Mouse (Mus musculus) lung, embryonic 14.5 days (tissue): ENCODE measurements around the gene Ell. TPM values are rescaled to one million over a fixed set of nuclear protein-coding genes. Genes with fewer than 3 reads are reported as not detected.

Experiments
- ATAC-seq: fragments of 200-750 bp; cut with Nextera tagmentation; 2 replicates; pipeline ENCODE4 v1.8.0; 2017; ENCODE audit warnings: mild to moderate bottlenecking, moderate TSS enrichment, moderate library complexity; ENCODE audit not compliant: insufficient read depth
- DNase-seq: peaks from one replicate; pipeline ENCODE4 v3.0.0-alpha.2; 2015
- H3K27ac ChIP-seq: fragments of 300-500 bp; sonication (generic); 2 replicates; pipeline ENCODE4 v1.5.1; 2014; ENCODE audit warnings: low read depth, mild to moderate bottlenecking, moderate library complexity
- H3K27me3 ChIP-seq: fragments of 300-500 bp; sonication (generic); 2 replicates; pipeline ENCODE4 v1.6.1; 2014; ENCODE audit warnings: low read length, control low read depth; ENCODE audit not compliant: insufficient read depth
- H3K36me3 ChIP-seq: fragments of 300-500 bp; sonication (generic); 2 replicates; pipeline ENCODE4 v1.6.1; 2014; ENCODE audit warnings: control low read depth; ENCODE audit not compliant: insufficient read depth
- H3K4me1 ChIP-seq: fragments of 300-500 bp; sonication (generic); 2 replicates; pipeline ENCODE4 v1.6.1; 2014; ENCODE audit warnings: antibody characterized with exemption, control low read depth; ENCODE audit not compliant: insufficient read depth
- H3K4me2 ChIP-seq: fragments of 300-500 bp; sonication (generic); 2 replicates; pipeline ENCODE4 v1.6.1; 2014; ENCODE audit warnings: mild to moderate bottlenecking
- H3K4me3 ChIP-seq: fragments of 300-500 bp; sonication (generic); 2 replicates; pipeline ENCODE4 v1.5.1; 2014; ENCODE audit warnings: low read depth, low read length
- H3K9ac ChIP-seq: fragments of 300-500 bp; sonication (generic); 2 replicates; pipeline ENCODE4 v1.6.1; 2014
- H3K9me3 ChIP-seq: fragments of 300-500 bp; sonication (generic); 2 replicates; pipeline ENCODE4 v1.6.1; 2016; ENCODE audit warnings: low read depth, low read length, control low read depth
- CTCF ChIP-seq: IDR thresholded peaks from 2 replicates; pipeline ENCODE4 v1.5.1; 2016; ENCODE audit warnings: antibody characterized with exemption, low read depth
- WGBS: fragments of 180-500 bp; shearing (Covaris S2); extraction: QIAGEN DNeasy Blood & Tissue Kit; methylation state at CpG from one replicate; pipeline ENCODE4 v1.1.7; 2014; 5-methylcytosine and 5-hydroxymethylcytosine counted together
- polyA plus RNA-seq: library from polyadenylated mRNA; unstranded; fragments of >200 nt; fragmentation: Nextera tagmentation; extraction: Ambion mirVana; gene quantifications from 2 replicates; pipeline ENCODE4 v1.2.1, GENCODE M21; 2014

Gene Ell
- polyA plus RNA-seq, 1 experiment from 2014 or later = 20.0 TPM

DNA sequence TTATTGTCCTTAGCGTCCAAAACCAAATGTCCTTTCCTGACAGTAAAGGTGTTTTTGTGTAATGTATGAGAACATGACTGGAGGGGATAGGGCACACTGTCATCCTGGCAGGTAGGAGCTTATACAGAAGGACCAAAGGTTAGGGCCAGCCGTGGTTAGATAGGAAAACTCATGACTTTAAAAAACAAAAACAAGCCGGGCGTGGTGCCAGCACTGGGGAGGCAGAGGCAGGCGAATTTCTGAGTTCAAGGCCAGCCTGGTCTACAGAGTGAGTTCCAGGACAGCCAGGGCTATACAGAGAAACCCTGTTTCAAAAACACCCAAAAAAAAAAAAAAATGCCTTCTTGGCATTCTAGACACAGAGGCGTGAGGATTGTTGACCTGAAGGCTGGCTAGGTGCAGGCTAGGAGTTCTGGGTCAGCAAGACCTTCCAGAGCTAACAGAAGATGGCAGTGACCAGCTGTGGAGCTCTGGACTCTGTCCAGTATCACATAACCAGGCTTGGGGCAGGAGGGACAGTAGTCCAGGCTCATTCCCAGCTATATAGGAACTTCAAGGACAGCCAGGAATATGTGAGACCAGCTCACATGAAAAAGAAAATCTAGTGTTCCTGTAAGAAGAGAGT is 24.6 kb downstream of the Ell start:
- Histone ChIP-seq H3K9ac (no peak overlapping the region), H3K9me3 (no peaks in the 10 kb centered on the region), H3K4me1 (peaks cover 17% of the 10 kb centered on the region; the same call in 1 of the 2 replicates), H3K4me2 (no peak overlapping the region), H3K27ac (no peak overlapping the region), H3K27me3 (no peaks in the 10 kb centered on the region), H3K4me3 (no peak overlapping the region), H3K36me3 (0 out of 2 replicates have a peak, but pooled peaks cover 2% of the 10 kb centered on the region)
- DNase-seq (no peak), ATAC-seq (no peak)
- no peak for TF ChIP-seq CTCF
- WGBS = 84% methylated on average over 6 of the region's 6 CpGs

DNA sequence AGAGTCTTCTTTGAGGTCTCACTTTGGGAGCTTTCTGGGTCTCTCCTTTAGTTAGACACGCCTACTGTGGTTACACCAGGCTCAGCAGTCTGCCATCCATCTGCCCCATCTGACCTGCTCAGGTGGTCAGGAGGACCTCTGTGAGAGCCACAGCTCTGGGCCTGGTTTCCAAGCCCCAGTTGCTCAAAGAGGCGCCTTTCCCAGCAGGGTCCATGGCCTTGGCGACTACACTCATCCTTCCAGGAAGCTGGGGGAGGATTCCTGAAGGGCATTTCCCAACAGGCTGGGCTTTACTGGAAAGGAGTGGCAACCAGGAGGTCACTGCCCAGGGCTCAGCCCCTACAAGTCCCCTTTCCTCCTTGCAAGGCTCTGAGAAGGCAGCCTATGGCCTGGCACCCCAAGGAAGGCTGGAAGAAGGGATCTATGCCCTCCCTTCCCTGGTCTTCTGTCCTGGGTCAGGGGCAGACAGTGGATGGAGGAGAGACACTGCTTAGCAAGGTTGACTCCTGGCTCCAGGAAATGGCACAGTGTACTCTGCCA is 25.5 kb downstream of the Ell start:
- 68% methylated on average over 3 of the region's 3 CpGs for WGBS
- TF ChIP-seq CTCF = no peak
- no peak for ATAC-seq
- Histone ChIP-seq H3K27me3 (no peaks in the 10 kb centered on the region), H3K4me3 (no peak overlapping the region), H3K27ac (no peak overlapping the region), H3K9me3 (no peaks in the 10 kb centered on the region), H3K4me2 (no peak overlapping the region), H3K4me1 (peaks cover 16% of the 10 kb centered on the region; the same call in 1 of the 2 replicates), H3K36me3 (no peaks in the 10 kb centered on the region), H3K9ac (no peak overlapping the region; the same call in 1 of the 2 replicates)
- DNase-seq = no peak

- no peak overlapping the region for H3K4me2 ChIP-seq
- DNase-seq (peak; percentile 34), ATAC-seq (no peak)
- H3K4me3 ChIP-seq = no peak overlapping the region
- H3K27me3 ChIP-seq = no peaks in the 10 kb centered on the region
- no peak overlapping the region for H3K27ac ChIP-seq
- no peak for TF ChIP-seq CTCF
- 38% methylated on average over 3 of the region's 3 CpGs for WGBS
- no peak overlapping the region for H3K9ac ChIP-seq
- no peaks in the 10 kb centered on the region for H3K36me3 ChIP-seq
- no peaks in the 10 kb centered on the region for H3K9me3 ChIP-seq
- peaks cover 11% of the 10 kb centered on the region; the same call in 1 of the 2 replicates for H3K4me1 ChIP-seq
Observed at GRCm38 (mm10) chr8:70565561-70565960, 26.3 kb downstream of the Ell start.

- Histone ChIP-seq H3K4me2 (no peak overlapping the region), H3K27ac (no peak overlapping the region), H3K27me3 (no peaks in the 10 kb centered on the region), H3K9ac (no peak overlapping the region), H3K4me3 (no peak overlapping the region), H3K4me1 (no peaks in the 10 kb centered on the region), H3K9me3 (no peaks in the 10 kb centered on the region), H3K36me3 (peaks cover 4% of the 10 kb centered on the region; the same call in 1 of the 2 replicates)
- TF ChIP-seq CTCF = no peak
- DNase-seq = no peak
- ATAC-seq = no peak
Observed at GRCm38 (mm10) chr8:70570360-70570759, 31.1 kb downstream of the Ell start.

DNA sequence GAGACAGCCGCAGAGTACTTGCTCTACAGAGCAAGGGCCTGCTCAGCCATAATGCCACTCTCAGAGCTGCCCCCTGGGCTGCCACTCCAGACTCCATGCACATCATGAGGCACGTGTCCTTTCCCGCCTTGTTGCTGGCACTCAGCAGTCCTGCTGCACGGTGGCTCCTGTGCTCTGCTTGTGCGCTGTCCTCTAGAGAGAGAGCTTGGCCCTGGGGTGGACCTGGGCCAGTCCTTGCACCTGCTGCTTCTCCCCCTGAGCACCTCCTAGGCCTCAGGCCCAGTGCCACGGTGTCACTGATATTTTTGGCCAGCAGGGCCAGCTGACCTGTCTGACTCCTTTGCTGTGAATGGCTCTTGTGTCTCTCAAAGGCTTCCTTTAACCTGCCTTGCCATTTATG is 31.7 kb downstream of the Ell start:
- Histone ChIP-seq H3K27me3 (no peaks in the 10 kb centered on the region), H3K27ac (no peak overlapping the region), H3K4me1 (no peaks in the 10 kb centered on the region), H3K4me2 (no peak overlapping the region), H3K36me3 (peaks cover 5% of the 10 kb centered on the region; the same call in 1 of the 2 replicates), H3K9ac (no peak overlapping the region), H3K9me3 (no peaks in the 10 kb centered on the region), H3K4me3 (no peak overlapping the region)
- no peak for DNase-seq
- ATAC-seq = no peak
- TF ChIP-seq CTCF = no peak
- 79% methylated on average over 6 of the region's 6 CpGs for WGBS

DNA sequence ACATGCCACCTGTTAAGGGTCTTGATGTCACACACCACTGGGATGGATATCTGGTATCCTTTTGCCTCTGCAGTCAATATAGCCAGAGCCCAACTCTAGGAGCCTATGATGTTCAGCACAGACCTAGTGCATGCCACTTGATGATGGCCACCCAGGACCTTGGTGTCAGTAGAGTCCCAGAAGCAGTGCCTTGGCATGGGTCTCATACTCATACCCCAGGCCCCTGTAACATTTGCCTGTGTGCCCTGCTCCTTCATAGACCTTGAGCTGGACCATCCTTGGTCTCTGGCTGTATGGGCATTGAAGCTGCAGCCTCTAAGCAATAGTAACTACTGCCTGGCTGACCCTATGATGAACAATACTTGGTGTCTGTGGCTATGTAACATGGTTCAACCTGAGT is 35.0 kb downstream of the Ell start:
- H3K4me3 ChIP-seq = no peak overlapping the region
- no peaks in the 10 kb centered on the region for H3K4me1 ChIP-seq
- H3K27me3 ChIP-seq = no peaks in the 10 kb centered on the region
- no peaks in the 10 kb centered on the region for H3K9me3 ChIP-seq
- H3K27ac ChIP-seq = no peak overlapping the region
- no peak overlapping the region for H3K4me2 ChIP-seq
- H3K9ac ChIP-seq = no peak overlapping the region
- no peak for TF ChIP-seq CTCF
- DNase-seq (no peak), ATAC-seq (no peak)
- peaks cover 21% of the 10 kb centered on the region; the same call in 1 of the 2 replicates for H3K36me3 ChIP-seq

DNA sequence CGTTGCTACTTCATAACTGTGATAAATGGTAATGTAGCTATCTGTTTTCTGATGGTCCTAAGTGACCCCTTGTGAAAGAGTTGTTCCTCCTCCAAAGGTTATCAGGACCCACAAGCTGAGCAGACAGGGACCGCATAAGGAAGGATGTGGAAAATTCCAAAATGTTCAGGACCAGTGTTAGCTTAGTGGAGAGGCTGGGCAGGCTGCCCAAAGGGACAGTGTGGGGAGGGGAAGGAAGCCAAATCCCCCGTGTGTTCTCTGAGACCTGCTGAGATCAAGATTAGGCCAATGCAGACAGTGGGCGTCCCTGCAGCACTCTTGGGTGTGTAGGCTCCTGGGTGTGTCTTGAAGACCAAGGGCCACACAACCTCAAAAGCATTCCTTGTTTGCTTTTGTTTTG is 35.7 kb downstream of the Ell start:
- Histone ChIP-seq H3K27me3 (no peaks in the 10 kb centered on the region), H3K9me3 (no peaks in the 10 kb centered on the region), H3K27ac (no peak overlapping the region), H3K4me2 (no peak overlapping the region), H3K36me3 (peaks cover 22% of the 10 kb centered on the region; the same call in 1 of the 2 replicates), H3K4me1 (no peaks in the 10 kb centered on the region), H3K9ac (no peak overlapping the region), H3K4me3 (no peak overlapping the region)
- DNase-seq (no peak), ATAC-seq (no peak; the same call in 1 of the 2 replicates)
- TF ChIP-seq CTCF = no peak
- 57% methylated on average over 4 of the region's 4 CpGs for WGBS
